Mouse (Mus musculus): Measurements from ENCODE around the gene Gse1. TPM values are rescaled to one million over a fixed set of nuclear protein-coding genes. Genes with fewer than 3 reads are reported as not detected.

Gse1 gene
- total RNA-seq, 2 experiments from 2014 or later = 23.9 to 24.1 TPM

- DNase-seq (ENCODE audit: low spot score in 2 of 2) = no peak
These were observed 187.9 kb downstream of the Gse1 start for GRCm38 (mm10) chr8:120416173-120416521.

DNA sequence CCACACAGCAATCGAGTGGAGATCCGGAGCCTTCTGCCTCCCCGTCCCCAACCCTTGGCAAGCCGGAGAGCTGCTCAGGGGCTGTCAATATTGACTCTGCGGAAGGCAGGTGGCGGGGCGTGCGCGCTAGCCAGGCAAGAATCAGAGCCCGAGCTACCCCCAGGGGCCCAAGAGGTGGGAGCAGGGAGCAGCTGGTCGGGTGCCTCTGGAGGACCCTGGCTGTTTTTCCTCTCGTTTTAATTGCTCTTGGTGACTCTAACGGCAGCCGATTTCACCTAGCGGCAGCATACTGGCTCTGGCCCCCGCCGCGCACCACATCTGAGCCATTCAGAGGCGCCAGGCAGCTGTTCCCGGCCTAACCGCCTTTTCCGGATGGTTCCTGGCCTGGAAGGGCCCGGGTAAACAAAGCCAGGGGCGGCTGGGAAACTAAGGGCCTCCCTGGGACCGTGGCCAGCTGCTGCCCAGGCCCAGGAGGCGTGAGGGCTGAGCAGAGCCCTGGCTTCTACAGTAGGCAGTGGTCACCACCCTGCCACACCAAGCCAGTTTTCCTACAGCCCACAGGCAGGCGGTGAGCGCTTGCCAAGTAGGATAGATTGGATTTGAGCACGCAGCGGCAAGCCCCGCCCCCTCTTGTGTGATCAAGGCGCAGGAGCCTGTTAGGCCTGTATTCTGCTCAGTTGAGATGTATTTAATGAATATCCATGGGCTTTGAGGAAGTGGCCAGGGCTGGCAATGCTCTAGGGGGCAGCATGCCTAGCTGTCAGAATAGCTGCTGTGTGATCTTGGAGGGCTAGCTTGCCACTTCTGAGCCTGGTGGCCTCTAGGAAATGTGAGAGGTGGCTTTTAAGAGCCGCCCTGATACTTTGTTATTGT is 188.5 kb downstream of the Gse1 start:
- peak in 1 of 2 experiments; percentile 49 for DNase-seq (ENCODE audit: low spot score in 2 of 2)

DNA sequence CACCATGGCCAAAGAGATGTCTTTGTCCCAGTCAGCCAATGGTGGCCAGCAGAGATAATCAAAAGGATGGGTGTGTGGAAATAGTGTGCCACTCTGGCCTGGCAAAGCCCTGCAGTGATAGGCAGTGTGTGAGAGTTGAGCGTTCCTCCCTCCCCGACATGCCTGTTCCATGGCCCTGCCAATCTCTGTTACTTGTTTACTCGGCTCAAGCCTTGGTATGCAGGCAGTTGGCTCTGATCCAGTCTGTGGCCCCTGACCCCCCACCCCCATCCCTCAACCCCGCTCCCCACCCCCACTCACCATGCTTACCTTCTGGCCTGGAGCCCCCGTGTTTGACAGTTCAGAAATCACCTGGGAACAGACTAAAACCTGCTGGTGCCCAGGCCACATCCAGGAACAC is 189.9 kb downstream of the Gse1 start:
- no peak for DNase-seq (ENCODE audit: low spot score in 2 of 2)

DNA sequence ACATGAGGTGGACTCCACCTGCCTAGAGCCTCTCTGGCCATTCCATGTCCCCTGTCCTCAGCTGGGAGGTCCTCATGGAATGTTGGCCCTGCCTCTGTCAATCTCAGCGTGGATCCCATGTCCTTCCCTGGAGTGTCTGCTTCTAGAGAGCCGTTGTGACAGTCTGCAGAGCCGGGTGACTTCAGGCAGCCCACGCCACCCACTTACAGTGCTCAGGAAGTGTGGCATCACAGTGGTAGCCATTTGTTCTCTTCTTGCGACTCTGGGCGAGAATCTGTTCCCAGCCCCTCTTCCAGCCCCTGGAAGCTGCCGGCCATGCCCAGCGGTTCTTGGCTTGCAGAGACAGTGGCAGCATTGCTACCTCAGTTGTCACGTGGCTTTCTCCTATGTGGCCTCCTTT is 191.4 kb downstream of the Gse1 start:
- DNase-seq (ENCODE audit: low spot score in 2 of 2) = no peak

DNA sequence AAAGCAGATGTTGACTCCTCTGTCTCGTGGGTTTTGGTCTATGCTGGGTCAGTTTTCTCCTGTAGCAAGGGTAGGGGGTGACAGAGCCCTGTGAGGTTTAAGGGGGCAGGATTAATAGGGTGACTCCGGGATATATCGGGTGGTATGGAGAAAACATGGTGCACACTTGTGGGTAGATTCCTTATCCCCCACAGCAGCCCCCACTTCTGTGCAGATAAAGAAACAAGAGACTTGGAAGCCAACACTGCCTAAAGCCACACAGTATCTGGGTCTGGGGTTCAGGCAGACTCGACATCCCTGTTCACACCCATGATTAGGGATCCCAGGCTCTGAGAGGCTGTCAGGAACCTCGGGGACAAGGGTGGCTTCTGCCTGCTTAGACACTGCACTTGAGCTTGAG is 192.0 kb downstream of the Gse1 start:
- DNase-seq (ENCODE audit: low spot score in 2 of 2) = no peak

DNA sequence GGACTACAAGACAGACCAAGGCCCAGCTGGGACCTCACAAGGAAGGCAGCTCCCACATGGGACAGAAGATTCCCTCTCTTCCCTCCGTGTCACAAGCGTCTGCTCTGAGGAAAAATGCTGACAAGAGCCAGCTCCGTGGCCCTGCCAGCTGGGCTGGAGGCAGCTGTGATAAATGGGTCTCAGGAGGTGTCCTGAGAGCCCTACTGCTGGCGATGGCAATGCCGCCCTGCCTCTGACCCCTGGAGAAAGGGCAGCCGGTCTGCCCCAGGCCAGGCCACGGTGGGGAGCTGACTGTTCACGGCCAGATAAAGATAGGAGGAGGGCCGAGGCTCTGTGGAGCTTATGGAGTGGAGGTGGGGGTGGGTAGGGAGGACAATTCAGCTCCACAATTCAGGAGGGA is 193.4 kb downstream of the Gse1 start:
- no peak for DNase-seq (ENCODE audit: low spot score in 2 of 2)

DNA sequence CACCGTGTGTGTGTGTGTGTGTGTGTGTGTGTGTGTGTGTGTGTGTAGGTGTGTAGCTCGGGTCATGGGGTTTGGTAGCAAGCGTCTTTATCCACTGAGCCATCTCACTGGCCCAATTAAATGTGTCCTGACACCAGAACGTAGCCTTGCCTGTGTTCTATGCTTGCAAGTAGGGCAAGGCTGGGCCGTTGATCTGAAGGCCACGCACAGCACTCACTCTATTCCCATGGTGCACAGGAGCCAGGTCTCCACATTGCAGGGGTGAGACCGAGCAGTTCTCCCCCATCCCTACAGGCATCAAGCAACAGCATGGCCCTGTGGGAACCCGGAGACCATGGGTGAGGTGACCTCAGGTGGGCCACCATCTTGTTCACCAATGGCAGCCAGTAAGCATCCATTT is 194.0 kb downstream of the Gse1 start:
- DNase-seq (ENCODE audit: low spot score in 2 of 2) = no peak

DNA sequence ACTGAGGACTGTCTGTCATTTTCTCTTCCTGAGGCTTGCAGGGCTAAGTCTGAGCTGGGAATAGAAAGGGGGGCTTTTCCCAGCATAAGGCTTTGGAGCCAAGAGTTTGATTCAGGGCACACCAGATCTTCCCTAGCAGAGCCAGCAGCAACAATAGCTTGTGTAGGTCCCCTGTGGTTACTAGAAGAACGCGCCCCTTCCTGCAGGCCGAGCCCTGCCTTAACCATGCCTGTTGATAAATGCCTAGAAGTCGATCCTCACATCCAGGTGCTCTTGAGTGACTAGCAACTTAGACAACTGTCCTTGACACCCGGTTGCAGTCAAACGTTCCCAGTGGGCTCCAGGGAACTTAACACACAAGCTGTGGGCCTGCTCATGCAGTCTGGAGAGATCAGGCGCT is 195.3 kb downstream of the Gse1 start:
- no peak for DNase-seq (ENCODE audit: low spot score in 2 of 2)

DNA sequence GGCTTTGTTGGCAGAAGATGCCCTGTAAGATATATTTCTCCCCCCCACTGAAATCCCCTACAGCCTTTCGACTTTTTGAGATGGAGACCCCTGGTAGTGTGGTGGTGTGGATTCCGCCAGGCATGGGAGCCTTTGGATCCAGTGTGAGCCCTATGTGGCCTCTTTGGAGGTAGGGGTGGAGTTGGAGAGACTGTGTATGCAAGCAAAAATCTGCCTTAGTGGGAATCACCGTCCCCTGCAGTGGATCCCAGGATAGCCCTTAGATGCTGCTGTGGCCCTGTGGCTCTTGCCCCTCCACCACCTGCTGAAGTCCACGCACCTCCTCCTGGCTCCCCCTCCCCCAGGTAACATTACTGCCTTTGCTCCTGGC is 196.6 kb downstream of the Gse1 start:
- no peak for DNase-seq (ENCODE audit: low spot score in 2 of 2)

GRCm38 (mm10) chr8:120425199-120425941 is 197.1 kb downstream of the Gse1 start:
- DNase-seq (ENCODE audit: low spot score in 2 of 2) = no peak

- DNase-seq (ENCODE audit: low spot score in 2 of 2) = no peak
These were observed 197.8 kb downstream of the Gse1 start for GRCm38 (mm10) chr8:120426105-120426504.

- peak in 1 of 2 experiments; percentile 46 for DNase-seq (ENCODE audit: low spot score in 2 of 2)
These were observed 198.5 kb downstream of the Gse1 start for GRCm38 (mm10) chr8:120426622-120427385.

- no peak for DNase-seq (ENCODE audit: low spot score in 2 of 2)
These were observed 200.2 kb downstream of the Gse1 start for GRCm38 (mm10) chr8:120428492-120428891.

DNA sequence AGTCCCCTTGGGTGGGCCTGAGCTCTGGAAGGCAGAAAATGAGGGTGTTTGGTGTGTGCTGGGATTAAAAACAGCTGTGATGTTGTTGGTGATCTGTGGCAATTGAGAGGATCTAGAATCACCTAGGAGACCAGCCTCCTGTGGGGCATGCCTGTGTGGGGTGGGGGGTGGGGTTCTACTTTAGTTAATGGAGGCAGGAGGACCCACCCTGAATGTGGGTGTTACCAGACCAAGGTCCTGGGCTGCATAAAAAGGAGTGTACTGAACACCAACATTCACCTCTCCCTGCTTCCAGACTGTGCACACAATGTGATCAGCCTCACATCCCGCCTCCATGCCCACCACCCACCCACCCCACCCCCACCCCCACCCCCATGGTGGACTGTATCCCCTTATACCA is 200.9 kb downstream of the Gse1 start:
- no peak for DNase-seq (ENCODE audit: low spot score in 2 of 2)

DNA sequence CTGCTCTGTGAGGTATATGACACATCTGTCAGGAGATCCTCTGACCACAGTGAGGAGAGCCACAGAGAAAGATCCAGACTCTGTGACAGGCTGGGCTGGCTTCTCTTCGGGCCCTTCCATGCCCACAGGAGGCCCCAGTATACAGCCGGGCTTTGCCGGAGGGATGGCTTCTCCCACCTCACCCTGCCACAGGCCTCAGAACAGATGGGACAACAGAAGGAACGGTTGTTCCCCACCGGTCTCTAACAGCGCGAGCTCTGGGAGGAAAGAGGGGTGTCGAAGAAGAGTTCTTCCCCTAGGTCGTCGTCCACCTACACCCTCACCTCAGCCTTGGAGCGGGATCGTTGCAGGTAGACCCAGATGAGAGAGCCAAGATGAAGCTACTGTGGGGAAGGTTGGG is 202.8 kb downstream of the Gse1 start:
- no peak for DNase-seq (ENCODE audit: low spot score in 2 of 2)

GRCm38 (mm10) chr8:120432438-120432837 is 204.2 kb downstream of the Gse1 start:
- DNase-seq (ENCODE audit: low spot score in 2 of 2) = no peak

GRCm38 (mm10) chr8:120433143-120433542 is 204.9 kb downstream of the Gse1 start:
- DNase-seq (ENCODE audit: low spot score in 2 of 2) = no peak

- DNase-seq (ENCODE audit: low spot score in 2 of 2) = no peak
These were observed 205.5 kb downstream of the Gse1 start for GRCm38 (mm10) chr8:120433734-120434133.

DNA sequence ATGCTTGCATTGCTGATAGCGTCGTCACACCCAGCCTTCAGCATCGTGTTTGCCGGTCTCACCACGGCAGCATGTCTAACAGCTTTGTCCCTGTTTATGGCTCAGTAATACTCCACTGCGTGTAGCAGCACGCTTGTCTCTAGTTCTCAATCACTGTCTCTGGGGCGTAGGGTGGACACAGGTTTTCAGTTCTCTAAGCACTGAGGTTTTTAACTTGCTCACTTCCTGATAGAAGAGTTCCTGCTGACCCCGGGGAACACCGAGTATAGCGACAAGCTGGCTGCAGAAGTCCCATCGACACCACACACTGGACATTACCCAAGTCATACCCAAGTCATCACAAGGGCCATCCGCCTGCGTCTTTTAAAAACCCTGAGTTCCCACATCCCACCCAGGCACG is 207.5 kb downstream of the Gse1 start:
- no peak for DNase-seq (ENCODE audit: low spot score in 2 of 2)

GRCm38 (mm10) chr8:120436491-120437030 is 208.3 kb downstream of the Gse1 start:
- DNase-seq (ENCODE audit: low spot score in 2 of 2) = no peak

GRCm38 (mm10) chr8:120437207-120437606 is 209.0 kb downstream of the Gse1 start:
- DNase-seq (ENCODE audit: low spot score in 2 of 2) = no peak
